Mouse (Mus musculus) embryonic facial prominence, embryonic 13.5 days (tissue): ENCODE data around the gene Bri3bp. TPM values are rescaled to one million over a fixed set of nuclear protein-coding genes. Genes with fewer than 3 reads are reported as not detected.
"Not testable (repeated sequence)": the region's sequence is repeated elsewhere in the genome, so short reads cannot be mapped to it uniquely, and the experiment has no call there.

Source experiments
- ATAC-seq: fragments of 200-750 bp; cut with Nextera tagmentation; 2 replicates; pipeline ENCODE4 v1.8.0; 2017; ENCODE audit warnings: low read depth; ENCODE audit not compliant: insufficient number of reproducible peaks, insufficient read depth, low FRiP score, low TSS enrichment
- H3K27ac ChIP-seq: fragments of 300-500 bp; sonication (generic); 2 replicates; pipeline ENCODE4 v1.5.1; 2015; ENCODE audit warnings: moderate library complexity, mild to moderate bottlenecking, inconsistent platforms
- H3K27me3 ChIP-seq: fragments of 300-500 bp; sonication (generic); 2 replicates; pipeline ENCODE4 v1.6.1; 2015; ENCODE audit warnings: mild to moderate bottlenecking, inconsistent platforms
- H3K36me3 ChIP-seq: fragments of 300-500 bp; sonication (generic); 2 replicates; pipeline ENCODE4 v1.6.1; 2015; ENCODE audit warnings: mild to moderate bottlenecking, inconsistent platforms
- H3K4me1 ChIP-seq: fragments of 300-500 bp; sonication (generic); 2 replicates; pipeline ENCODE4 v1.6.1; 2015; ENCODE audit warnings: inconsistent platforms
- H3K4me2 ChIP-seq: fragments of 300-500 bp; sonication (generic); 2 replicates; pipeline ENCODE4 v1.6.1; 2015; ENCODE audit warnings: moderate library complexity, mild to moderate bottlenecking, inconsistent platforms
- H3K4me3 ChIP-seq: fragments of 300-500 bp; sonication (generic); 2 replicates; pipeline ENCODE4 v1.5.1; 2015; ENCODE audit warnings: mild to moderate bottlenecking, inconsistent platforms
- H3K9ac ChIP-seq: fragments of 300-500 bp; sonication (generic); 2 replicates; pipeline ENCODE4 v1.6.1; 2015; ENCODE audit warnings: mild to moderate bottlenecking, inconsistent platforms
- H3K9me3 ChIP-seq: fragments of 300-500 bp; sonication (generic); 2 replicates; pipeline ENCODE4 v1.6.1; 2016; ENCODE audit warnings: inconsistent platforms
- WGBS: fragments of 180-500 bp; shearing (Covaris S2); methylation state at CpG from one replicate; pipeline ENCODE4 v1.1.7; 2015; ENCODE audit warnings: mixed read lengths; 5-methylcytosine and 5-hydroxymethylcytosine counted together
- polyA plus RNA-seq: library from polyadenylated mRNA; unstranded; fragments of >200 nt; fragmentation: Nextera tagmentation; extraction: Ambion mirVana; gene quantifications from 2 replicates; pipeline ENCODE4 v1.2.1, GENCODE M21; 2015

The Bri3bp gene
- polyA plus RNA-seq, 1 experiment from 2014 or later, result 36.1 TPM

DNA sequence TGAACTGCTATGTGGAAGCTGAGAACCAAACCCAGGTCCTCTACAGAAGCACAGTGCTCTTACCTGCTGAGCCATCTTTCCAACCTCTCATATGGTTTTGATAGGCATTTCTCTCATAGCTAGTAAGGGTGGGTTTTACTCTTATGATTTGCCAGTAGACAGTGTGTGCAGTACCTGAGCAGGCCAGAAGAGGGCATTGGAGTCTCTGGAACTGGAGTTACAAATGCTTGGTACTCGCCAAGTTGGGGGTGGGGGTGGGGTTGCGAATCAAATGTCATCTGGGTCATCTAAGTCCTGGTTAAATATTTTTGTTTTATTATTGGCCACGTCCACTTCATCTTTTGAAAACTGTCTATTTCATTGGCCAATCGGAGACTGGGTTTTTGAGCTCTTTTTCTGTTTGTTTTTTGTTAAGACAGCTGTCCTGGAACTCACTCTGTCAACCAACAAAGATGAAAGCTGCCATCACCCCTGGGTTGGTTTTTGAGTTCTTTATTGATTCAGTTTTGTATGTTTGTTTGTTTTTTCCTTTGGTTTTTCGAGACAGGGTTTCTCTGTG is 29.3 kb upstream of the Bri3bp start:
- Histone ChIP-seq H3K27ac (no peak overlapping the region), H3K4me3 (no peak overlapping the region), H3K9me3 (no peaks in the 10 kb centered on the region), H3K4me1 (peaks cover 14% of the 10 kb centered on the region), H3K4me2 (no peak overlapping the region), H3K36me3 (peaks cover 40% of the 10 kb centered on the region), H3K27me3 (no peaks in the 10 kb centered on the region), H3K9ac (no peak overlapping the region)
- WGBS, result 61% methylated on average over 5 of the region's 5 CpGs
- no peak for ATAC-seq

DNA sequence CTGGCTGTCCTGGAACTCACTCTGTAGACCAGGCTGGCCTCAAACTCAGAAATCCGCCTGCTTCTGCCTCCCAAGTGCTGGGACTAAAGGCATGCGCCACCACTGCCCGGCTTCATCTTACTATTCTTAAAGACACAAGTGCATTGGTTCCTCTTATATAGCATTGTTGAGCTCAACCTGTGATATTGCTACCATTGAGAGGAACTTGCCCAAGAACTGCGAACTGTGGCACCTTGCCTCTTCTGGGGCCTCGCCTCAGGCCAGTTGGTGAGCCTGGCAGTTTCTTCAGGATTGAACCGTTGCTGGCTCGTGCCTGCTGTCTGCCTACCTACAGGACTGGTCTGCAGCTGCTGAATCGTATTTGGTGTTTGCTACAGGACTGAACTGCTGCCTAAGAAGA is 28.8 kb upstream of the Bri3bp start:
- 87% methylated on average over 8 of the region's 8 CpGs for WGBS
- H3K27me3 ChIP-seq, H3K4me3 ChIP-seq, H3K27ac ChIP-seq, H3K9ac ChIP-seq, H3K4me2 ChIP-seq, ATAC-seq, H3K4me1 ChIP-seq, H3K9me3 ChIP-seq: not testable (repeated sequence)
- peaks cover 45% of the 10 kb centered on the region for H3K36me3 ChIP-seq

DNA sequence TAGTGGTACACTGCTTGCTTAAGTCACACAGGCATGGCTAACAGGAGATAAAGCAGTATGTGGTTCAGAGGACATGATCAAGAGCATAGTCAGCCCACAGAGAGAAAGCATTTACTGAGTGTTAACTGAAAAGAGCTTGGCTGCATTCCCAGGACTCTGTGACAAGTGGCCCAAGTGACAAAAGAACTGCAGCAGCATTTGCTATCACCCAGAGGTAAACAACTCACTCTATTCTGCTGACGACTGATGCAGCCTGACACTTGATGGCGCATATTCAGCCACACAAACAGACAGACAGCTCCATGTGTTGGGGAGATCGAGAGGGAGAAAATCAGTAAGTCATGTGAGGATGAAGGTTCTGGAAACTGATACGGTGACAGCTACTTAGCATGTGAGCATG is 27.6 kb upstream of the Bri3bp start:
- ATAC-seq, result no peak
- no peak overlapping the region for H3K9ac ChIP-seq
- H3K27me3 ChIP-seq, result no peaks in the 10 kb centered on the region
- no peak overlapping the region for H3K4me3 ChIP-seq
- H3K9me3 ChIP-seq, result no peaks in the 10 kb centered on the region
- H3K36me3 ChIP-seq, result peaks cover 57% of the 10 kb centered on the region
- H3K4me2 ChIP-seq, result no peak overlapping the region
- H3K27ac ChIP-seq, result no peak overlapping the region
- peaks cover 8% of the 10 kb centered on the region for H3K4me1 ChIP-seq
- WGBS, result 82% methylated on average over 4 of the region's 4 CpGs

DNA sequence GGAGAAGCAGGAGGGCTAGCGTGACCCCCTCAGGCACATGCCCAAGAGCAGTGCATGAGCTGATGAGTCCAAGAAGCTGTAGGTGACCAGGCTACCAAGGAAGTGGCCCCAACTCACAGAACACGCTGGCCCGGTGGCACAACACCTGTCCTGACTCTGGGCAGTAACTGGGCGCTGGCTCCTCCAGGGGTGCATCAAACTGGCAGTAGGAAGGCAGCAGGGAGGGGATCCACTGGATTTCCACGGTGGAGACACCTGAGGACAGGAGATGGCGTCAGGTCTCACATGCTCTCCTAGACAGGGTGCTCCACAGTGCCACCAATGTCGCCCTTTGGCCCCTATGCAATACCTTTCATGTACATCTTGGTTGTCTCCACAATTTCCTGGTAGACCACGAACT is 25.2 kb upstream of the Bri3bp start:
- 91% methylated on average over 8 of the region's 8 CpGs for WGBS
- Histone ChIP-seq H3K36me3 (peaks cover 80% of the 10 kb centered on the region), H3K9ac (no peak overlapping the region), H3K27me3 (no peaks in the 10 kb centered on the region), H3K4me3 (no peak overlapping the region), H3K4me2 (no peak overlapping the region), H3K4me1 (no peaks in the 10 kb centered on the region), H3K27ac (no peak overlapping the region), H3K9me3 (no peaks in the 10 kb centered on the region)
- no peak for ATAC-seq

DNA sequence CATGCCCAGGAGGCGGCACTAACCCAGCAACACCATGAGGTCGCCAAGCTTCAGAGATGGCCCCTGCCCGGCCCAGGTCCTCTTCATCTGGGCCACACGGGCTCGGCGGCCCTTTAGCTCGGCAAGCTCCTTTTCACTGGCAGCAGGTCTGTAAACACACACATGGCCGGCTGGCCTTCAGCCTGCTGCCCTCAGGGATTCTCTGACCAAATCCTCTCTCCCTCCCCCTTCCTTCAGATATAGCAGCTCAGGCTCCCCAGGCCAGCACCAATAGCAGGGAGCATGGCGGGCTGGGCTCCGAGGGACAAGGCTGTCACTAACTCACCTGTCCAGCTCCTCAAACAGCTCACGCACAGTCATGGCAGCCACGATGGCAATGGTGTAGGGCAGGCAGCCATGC is 22.7 kb upstream of the Bri3bp start:
- H3K27ac ChIP-seq, result no peak overlapping the region
- peaks cover 98% of the 10 kb centered on the region for H3K36me3 ChIP-seq
- H3K9me3 ChIP-seq, result no peaks in the 10 kb centered on the region
- no peak overlapping the region for H3K4me2 ChIP-seq
- no peak overlapping the region for H3K9ac ChIP-seq
- ATAC-seq, result no peak
- 93% methylated on average over 12 of the region's 12 CpGs for WGBS
- H3K4me1 ChIP-seq, result no peaks in the 10 kb centered on the region
- H3K4me3 ChIP-seq, result no peak overlapping the region
- no peaks in the 10 kb centered on the region for H3K27me3 ChIP-seq

DNA sequence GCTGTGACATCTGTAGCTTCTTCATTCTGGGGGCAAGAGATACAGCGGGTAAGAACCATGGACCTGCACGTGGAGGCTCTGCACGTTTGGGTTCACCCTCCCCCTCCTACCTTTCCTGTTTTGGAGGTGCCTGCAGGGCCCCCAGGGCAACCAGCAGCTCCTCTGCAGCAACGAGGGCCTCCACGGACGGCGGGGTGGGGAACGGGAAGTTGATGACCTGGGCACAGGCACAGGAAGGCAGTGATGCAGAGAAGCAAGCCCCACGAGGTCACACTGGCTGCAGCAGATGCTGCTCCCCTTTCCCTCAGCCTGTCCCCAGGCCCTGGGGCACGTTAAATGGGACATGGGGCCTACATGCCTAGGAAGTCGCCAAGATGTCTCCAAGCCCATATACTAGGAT is 22.2 kb upstream of the Bri3bp start:
- no peak overlapping the region for H3K4me3 ChIP-seq
- H3K9ac ChIP-seq, result no peak overlapping the region
- no peak for ATAC-seq
- H3K36me3 ChIP-seq, result peaks cover 98% of the 10 kb centered on the region
- no peak overlapping the region for H3K4me2 ChIP-seq
- H3K27me3 ChIP-seq, result no peaks in the 10 kb centered on the region
- no peak overlapping the region for H3K27ac ChIP-seq
- H3K4me1 ChIP-seq, result no peaks in the 10 kb centered on the region
- WGBS, result 70% methylated on average over 11 of the region's 11 CpGs
- H3K9me3 ChIP-seq, result no peaks in the 10 kb centered on the region

DNA sequence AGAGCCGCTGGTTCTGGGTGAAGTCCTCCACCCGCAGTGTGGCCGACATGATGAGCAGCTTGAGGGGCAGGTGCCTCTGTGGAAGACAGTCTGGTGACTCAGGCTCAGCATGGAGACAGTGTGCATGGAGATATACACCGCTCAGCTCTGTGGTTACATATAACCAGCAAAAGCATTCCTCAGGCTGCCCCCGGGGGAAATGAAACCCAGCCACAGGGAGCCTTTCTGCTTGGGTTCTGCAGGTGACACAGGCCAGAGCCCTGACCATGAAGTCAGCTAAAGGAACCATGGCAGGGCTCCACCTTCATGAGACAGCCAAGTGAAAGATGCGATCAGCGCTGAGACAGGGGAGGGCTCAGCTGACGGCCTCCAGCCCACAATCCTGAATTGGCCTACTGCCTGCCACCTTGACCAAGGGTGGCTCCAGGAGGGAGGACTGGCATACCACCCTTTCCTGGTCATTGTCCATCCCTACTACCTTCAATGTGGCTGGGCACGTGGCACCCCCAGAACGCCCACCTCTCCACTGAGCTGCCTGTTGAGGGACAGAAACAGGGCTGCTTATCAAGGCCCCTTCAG is 15.6 kb upstream of the Bri3bp start:
- H3K27me3 ChIP-seq, result no peaks in the 10 kb centered on the region
- peaks cover 100% of the 10 kb centered on the region for H3K36me3 ChIP-seq
- no peak for ATAC-seq
- H3K27ac ChIP-seq, result no peak overlapping the region
- H3K4me2 ChIP-seq, result no peak overlapping the region
- no peak overlapping the region for H3K4me3 ChIP-seq
- no peak overlapping the region for H3K9ac ChIP-seq
- 91% methylated on average over 10 of the region's 10 CpGs for WGBS
- H3K4me1 ChIP-seq, result no peaks in the 10 kb centered on the region
- H3K9me3 ChIP-seq, result no peaks in the 10 kb centered on the region

DNA sequence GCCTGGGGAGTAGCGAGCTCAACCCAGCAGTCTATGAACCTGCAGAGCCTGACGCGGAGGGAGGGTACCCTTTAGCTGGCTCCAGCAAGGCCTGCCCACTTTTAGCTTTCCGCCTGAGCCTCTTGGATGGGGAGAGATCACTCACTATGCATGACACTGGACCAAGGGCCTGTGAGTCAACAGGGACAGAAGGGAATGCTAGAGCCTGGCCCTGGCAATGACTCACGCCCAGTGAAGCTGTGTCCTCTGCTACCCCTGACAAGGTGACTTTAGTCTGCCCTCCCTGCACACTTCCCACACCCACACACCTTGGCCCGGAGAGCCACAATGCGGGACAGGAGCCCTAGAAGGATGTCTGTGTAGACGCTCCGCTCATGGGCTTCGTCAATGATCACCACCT is 15.0 kb upstream of the Bri3bp start:
- Histone ChIP-seq H3K4me2 (no peak overlapping the region), H3K9ac (no peak overlapping the region), H3K4me1 (no peaks in the 10 kb centered on the region), H3K27me3 (no peaks in the 10 kb centered on the region), H3K4me3 (no peak overlapping the region), H3K9me3 (no peaks in the 10 kb centered on the region), H3K27ac (no peak overlapping the region), H3K36me3 (peaks cover 100% of the 10 kb centered on the region)
- no peak for ATAC-seq
- 91% methylated on average over 10 of the region's 10 CpGs for WGBS

DNA sequence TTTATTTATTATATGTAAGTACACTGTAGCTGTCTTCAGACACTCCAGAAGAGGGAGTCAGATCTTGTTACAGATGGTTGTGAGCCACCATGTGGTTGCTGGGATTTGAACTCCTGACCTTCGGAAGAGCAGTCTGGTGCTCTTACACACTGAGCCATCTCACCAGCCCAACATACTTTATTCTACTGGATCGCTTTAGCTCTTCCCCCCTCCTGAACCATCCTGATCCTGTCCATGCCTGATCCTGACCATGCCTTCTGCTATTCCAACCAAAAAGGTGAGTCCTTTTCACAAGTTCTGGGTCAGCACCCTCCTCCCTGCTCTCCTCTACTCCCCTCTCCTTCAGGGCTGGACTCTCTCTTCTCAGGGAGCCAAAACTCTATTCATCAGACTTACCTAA is 9.0 kb upstream of the Bri3bp start:
- H3K4me3 ChIP-seq, result peak overlapping the region; percentile 92; the same call in 1 of the 2 replicates
- ATAC-seq, H3K9me3 ChIP-seq, H3K27me3 ChIP-seq, H3K27ac ChIP-seq: not testable (repeated sequence)
- 0 out of 2 replicates have a peak overlapping the region, but pooled peaks have one; percentile 1 for H3K9ac ChIP-seq
- H3K36me3 ChIP-seq, result peaks cover 44% of the 10 kb centered on the region
- peaks cover 12% of the 10 kb centered on the region for H3K4me1 ChIP-seq
- peak overlapping the region; percentile 87; the same call in 1 of the 2 replicates for H3K4me2 ChIP-seq
- 90% methylated on average over 2 of the region's 2 CpGs for WGBS

DNA sequence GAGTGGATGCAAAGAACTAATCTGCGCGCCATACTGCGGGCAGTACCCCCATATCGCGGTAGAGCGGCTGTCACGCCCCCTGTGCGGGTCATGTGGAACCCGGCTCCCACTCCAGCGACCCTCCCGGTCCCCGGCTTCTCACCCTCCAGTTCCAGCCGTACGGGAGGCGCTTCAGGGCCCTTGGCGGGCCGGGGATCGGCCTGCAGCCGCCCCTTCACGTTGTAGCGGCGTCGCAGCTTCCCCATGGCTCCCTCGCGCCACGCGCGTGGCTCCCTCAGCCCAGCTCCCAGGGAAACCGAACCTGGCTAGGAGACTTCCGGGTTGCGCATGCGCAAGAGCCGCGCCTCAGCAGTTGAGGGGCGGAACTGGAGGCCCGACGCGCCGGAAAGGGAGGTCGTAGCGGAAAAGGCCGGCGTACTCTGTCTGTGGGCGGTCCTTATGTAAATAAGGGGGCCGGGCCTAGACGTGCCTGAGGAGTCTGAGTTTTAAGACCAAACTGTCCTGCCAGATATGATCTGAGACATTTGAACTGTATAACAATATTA is 7.5 kb upstream of the Bri3bp start, which contains the start of gene Dhx37:
Gene Dhx37, minus strand, starts transcription at position 329 of the 545 bp plus-strand sequence.
- Histone ChIP-seq H3K27me3 (no peaks in the 10 kb centered on the region), H3K4me2 (peak within 1 kb of the TSS; percentile 87), H3K36me3 (peaks cover 29% of the 10 kb centered on the region), H3K4me1 (peaks cover 12% of the 10 kb centered on the region), H3K9ac (peak within 1 kb of the TSS; percentile 92), H3K4me3 (peak within 1 kb of the TSS; percentile 92), H3K9me3 (no peaks in the 10 kb centered on the region), H3K27ac (peak within 1 kb of the TSS; percentile 62)
- WGBS, result 0% methylated on average over 46 of the region's 46 CpGs
- peak; percentile 92 for ATAC-seq

DNA sequence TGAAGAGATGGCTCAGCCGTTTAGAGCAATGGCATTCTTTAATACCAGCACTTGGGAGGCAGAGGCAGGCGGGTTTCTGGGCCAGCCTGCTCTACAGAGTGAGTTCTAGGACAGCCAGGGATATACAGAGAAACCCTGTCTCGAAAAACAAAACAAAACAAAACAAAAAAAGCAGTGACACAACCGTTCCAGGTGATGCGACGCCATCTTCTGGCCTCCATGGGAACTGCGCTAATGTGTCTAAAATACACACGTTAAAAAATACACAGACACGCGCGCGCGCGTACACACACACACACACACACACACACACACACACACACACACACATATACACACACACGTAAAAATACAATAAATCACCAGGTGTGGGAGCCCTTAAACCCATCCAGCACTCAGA is 7.0 kb upstream of the Bri3bp start:
- H3K4me3 ChIP-seq, result peak overlapping the region; percentile 92
- H3K9ac ChIP-seq, H3K9me3 ChIP-seq, H3K27ac ChIP-seq, H3K27me3 ChIP-seq: not testable (repeated sequence)
- peaks cover 24% of the 10 kb centered on the region for H3K36me3 ChIP-seq
- peak; percentile 0; the same call in 1 of the 2 replicates for ATAC-seq
- 52% methylated on average over 15 of the region's 15 CpGs for WGBS
- peak overlapping the region; percentile 87 for H3K4me2 ChIP-seq
- peaks cover 12% of the 10 kb centered on the region for H3K4me1 ChIP-seq

DNA sequence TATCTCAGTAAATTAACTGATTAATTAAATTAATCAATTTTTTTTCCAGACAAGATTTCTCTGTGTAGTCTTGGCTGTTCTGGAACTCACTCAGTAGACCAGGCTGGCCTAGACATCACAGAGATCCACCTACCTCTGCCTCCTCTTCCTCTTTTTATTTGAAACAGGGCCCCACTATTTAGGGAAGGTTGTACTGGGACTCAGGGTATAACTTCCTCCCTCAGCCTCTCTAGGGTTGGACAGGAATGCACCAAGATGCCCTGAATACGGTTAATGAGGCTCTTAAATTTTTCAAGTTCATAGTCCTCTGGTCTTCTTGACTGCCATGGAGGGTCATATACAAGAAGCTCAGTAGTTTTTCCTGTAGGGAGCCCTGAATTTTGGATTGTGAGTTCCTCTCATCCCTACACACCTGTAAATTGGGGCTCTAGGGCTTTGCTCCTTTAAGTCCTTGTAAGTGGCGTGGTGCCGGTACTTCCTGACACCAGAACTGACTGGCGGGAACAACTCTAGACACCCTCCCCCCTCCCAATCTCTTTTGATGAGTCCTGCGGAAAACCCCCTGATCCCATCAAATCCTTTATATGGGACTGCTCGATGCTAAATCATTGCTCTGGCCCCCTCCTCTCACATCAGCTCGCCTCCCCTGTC is 660 bp upstream of the Bri3bp start:
- peak overlapping the region; percentile 48; the same call in 1 of the 2 replicates for H3K27ac ChIP-seq
- peak overlapping the region; percentile 91 for H3K9ac ChIP-seq
- no peak for ATAC-seq
- 3% methylated on average over 7 of the region's 7 CpGs for WGBS
- H3K36me3 ChIP-seq, result peaks cover 5% of the 10 kb centered on the region
- H3K4me1 ChIP-seq, result peaks cover 16% of the 10 kb centered on the region
- H3K4me3 ChIP-seq, result peak overlapping the region; percentile 90
- H3K4me2 ChIP-seq, result peak overlapping the region; percentile 80
- no peaks in the 10 kb centered on the region for H3K9me3 ChIP-seq
- H3K27me3 ChIP-seq, result no peaks in the 10 kb centered on the region
